Mouse (Mus musculus): ENCODE results near the gene Actr1a. TPM values are rescaled to one million over a fixed set of nuclear protein-coding genes. Genes with fewer than 3 reads are reported as not detected.

The Actr1a gene
- polyA plus RNA-seq, 1 experiment from 2014 or later, result 48.6 TPM

DNA sequence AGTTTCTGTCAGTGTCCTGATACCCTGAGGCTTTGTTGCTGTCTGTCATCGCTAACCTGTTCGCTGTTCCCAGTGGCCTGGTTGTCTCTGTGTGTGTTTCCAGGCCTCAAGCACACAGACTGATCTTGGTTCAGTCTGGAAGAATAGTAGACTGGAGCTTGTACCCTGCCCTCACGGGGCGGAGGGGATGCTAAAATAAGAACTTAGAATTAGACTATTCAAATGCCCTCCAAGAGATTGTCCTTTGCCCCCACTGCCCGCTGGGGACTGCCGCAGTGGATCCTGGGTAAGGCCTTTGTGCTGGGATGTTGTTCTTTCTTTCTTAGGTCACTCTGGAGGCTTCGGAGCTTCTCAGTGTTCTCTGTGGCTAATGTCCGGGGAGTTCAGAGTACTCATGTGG is 29.7 kb upstream of the Actr1a start:
- H3K9me3 ChIP-seq (replicated peaks; ENCODE audit: control insufficient read depth, low read length), result no peaks in the 10 kb centered on the region
- no peak overlapping the region for H3K4me3 ChIP-seq (ENCODE audit: low read depth, low read length)
- H3K27ac ChIP-seq (ENCODE audit: low read length), result no peak overlapping the region
- WGBS (ENCODE audit: insufficient replicate concordance), result 75% methylated on average over 8 of the region's 8 CpGs
- no peaks in the 10 kb centered on the region for H3K36me3 ChIP-seq (ENCODE audit: control insufficient read depth, insufficient read depth)
- H3K9ac ChIP-seq (ENCODE audit: low read depth, low read length), result no peak overlapping the region
- no peaks in the 10 kb centered on the region for H3K4me1 ChIP-seq (ENCODE audit: control insufficient read depth, low read depth, low read length)
- no peak overlapping the region for H3K4me2 ChIP-seq (ENCODE audit: low read depth, low read length)
- H3K27me3 ChIP-seq (ENCODE audit: control insufficient read depth, insufficient read depth, low read depth, low read length), result no peaks in the 10 kb centered on the region
- no peak for ATAC-seq (ENCODE audit: low read depth)

- Histone ChIP-seq H3K4me2 (ENCODE audit: low read depth, low read length) (no peak overlapping the region), H3K27ac (ENCODE audit: low read length) (no peak overlapping the region), H3K4me1 (ENCODE audit: control insufficient read depth, low read depth, low read length) (no peaks in the 10 kb centered on the region), H3K36me3 (ENCODE audit: control insufficient read depth, insufficient read depth) (no peaks in the 10 kb centered on the region), H3K9me3 (replicated peaks; ENCODE audit: control insufficient read depth, low read length) (no peaks in the 10 kb centered on the region), H3K9ac (ENCODE audit: low read depth, low read length) (no peak overlapping the region), H3K4me3 (ENCODE audit: low read depth, low read length) (no peak overlapping the region), H3K27me3 (ENCODE audit: control insufficient read depth, insufficient read depth, low read depth, low read length) (no peaks in the 10 kb centered on the region)
- 63% methylated on average over 11 of the region's 11 CpGs for WGBS (ENCODE audit: insufficient replicate concordance)
- ATAC-seq (ENCODE audit: low read depth), result no peak
These were observed 27.1 kb upstream of the Actr1a start for GRCm38 (mm10) chr19:46422384-46423338.

DNA sequence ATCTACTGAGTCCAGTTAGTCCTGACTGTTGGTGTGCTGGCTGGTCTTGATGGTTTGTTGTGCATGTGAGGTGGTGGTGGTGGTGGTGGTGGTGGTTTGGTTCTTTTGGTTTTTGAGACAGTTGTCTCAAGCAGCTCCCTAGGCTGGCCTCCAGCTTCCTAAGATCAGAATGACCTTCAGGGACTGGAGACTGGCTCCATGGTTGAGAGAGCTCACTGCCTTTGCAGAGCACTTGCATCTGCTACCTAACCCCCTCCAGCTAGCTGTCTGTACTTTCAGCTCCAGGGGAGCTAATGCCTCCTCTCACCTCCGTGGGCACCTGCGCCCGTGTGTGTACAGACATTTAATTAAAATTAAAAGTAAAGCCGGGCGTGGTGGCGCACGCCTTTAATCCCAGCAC is 24.9 kb upstream of the Actr1a start:
- no peak for ATAC-seq (ENCODE audit: low read depth)
- Histone ChIP-seq H3K9me3 (replicated peaks; ENCODE audit: control insufficient read depth, low read length) (no peaks in the 10 kb centered on the region), H3K4me3 (ENCODE audit: low read depth, low read length) (no peak overlapping the region), H3K27me3 (ENCODE audit: control insufficient read depth, insufficient read depth, low read depth, low read length) (no peaks in the 10 kb centered on the region), H3K4me2 (ENCODE audit: low read depth, low read length) (no peak overlapping the region), H3K4me1 (ENCODE audit: control insufficient read depth, low read depth, low read length) (no peaks in the 10 kb centered on the region; the same call in 1 of the 2 replicates), H3K27ac (ENCODE audit: low read length) (no peak overlapping the region), H3K36me3 (ENCODE audit: control insufficient read depth, insufficient read depth) (no peaks in the 10 kb centered on the region), H3K9ac (ENCODE audit: low read depth, low read length) (no peak overlapping the region)
- WGBS (ENCODE audit: insufficient replicate concordance), result 68% methylated on average over 7 of the region's 7 CpGs

- no peak for ATAC-seq (ENCODE audit: low read depth)
- Histone ChIP-seq H3K36me3 (ENCODE audit: control insufficient read depth, insufficient read depth) (no peaks in the 10 kb centered on the region), H3K27me3 (ENCODE audit: control insufficient read depth, insufficient read depth, low read depth, low read length) (no peaks in the 10 kb centered on the region), H3K27ac (ENCODE audit: low read length) (no peak overlapping the region), H3K9me3 (replicated peaks; ENCODE audit: control insufficient read depth, low read length) (no peaks in the 10 kb centered on the region), H3K9ac (ENCODE audit: low read depth, low read length) (no peak overlapping the region), H3K4me1 (ENCODE audit: control insufficient read depth, low read depth, low read length) (no peaks in the 10 kb centered on the region; the same call in 1 of the 2 replicates), H3K4me2 (ENCODE audit: low read depth, low read length) (no peak overlapping the region), H3K4me3 (ENCODE audit: low read depth, low read length) (no peak overlapping the region)
- 67% methylated on average over 4 of the region's 4 CpGs for WGBS (ENCODE audit: insufficient replicate concordance)
These were observed 22.5 kb upstream of the Actr1a start for GRCm38 (mm10) chr19:46418051-46418450.

- H3K9ac ChIP-seq (ENCODE audit: low read depth, low read length), result no peak overlapping the region
- H3K27ac ChIP-seq (ENCODE audit: low read length), result no peak overlapping the region
- no peaks in the 10 kb centered on the region for H3K9me3 ChIP-seq (replicated peaks; ENCODE audit: control insufficient read depth, low read length)
- ATAC-seq (ENCODE audit: low read depth), result no peak
- WGBS (ENCODE audit: insufficient replicate concordance), result 72% methylated on average over 9 of the region's 9 CpGs
- H3K27me3 ChIP-seq (ENCODE audit: control insufficient read depth, insufficient read depth, low read depth, low read length), result no peaks in the 10 kb centered on the region
- no peak overlapping the region for H3K4me3 ChIP-seq (ENCODE audit: low read depth, low read length)
- H3K4me2 ChIP-seq (ENCODE audit: low read depth, low read length), result no peak overlapping the region
- no peaks in the 10 kb centered on the region; the same call in 1 of the 2 replicates for H3K4me1 ChIP-seq (ENCODE audit: control insufficient read depth, low read depth, low read length)
- no peaks in the 10 kb centered on the region for H3K36me3 ChIP-seq (ENCODE audit: control insufficient read depth, insufficient read depth)
These were observed 20.7 kb upstream of the Actr1a start for GRCm38 (mm10) chr19:46416276-46416675.

GRCm38 (mm10) chr19:46414486-46414885 is 18.9 kb upstream of the Actr1a start:
- Histone ChIP-seq H3K9ac (ENCODE audit: low read depth, low read length) (no peak overlapping the region), H3K27me3 (ENCODE audit: control insufficient read depth, insufficient read depth, low read depth, low read length) (no peaks in the 10 kb centered on the region), H3K9me3 (replicated peaks; ENCODE audit: control insufficient read depth, low read length) (no peaks in the 10 kb centered on the region), H3K4me1 (ENCODE audit: control insufficient read depth, low read depth, low read length) (no peaks in the 10 kb centered on the region; the same call in 1 of the 2 replicates), H3K27ac (ENCODE audit: low read length) (no peak overlapping the region), H3K4me2 (ENCODE audit: low read depth, low read length) (no peak overlapping the region), H3K36me3 (ENCODE audit: control insufficient read depth, insufficient read depth) (no peaks in the 10 kb centered on the region), H3K4me3 (ENCODE audit: low read depth, low read length) (no peak overlapping the region)
- 80% methylated on average over 8 of the region's 8 CpGs for WGBS (ENCODE audit: insufficient replicate concordance)
- no peak for ATAC-seq (ENCODE audit: low read depth)

DNA sequence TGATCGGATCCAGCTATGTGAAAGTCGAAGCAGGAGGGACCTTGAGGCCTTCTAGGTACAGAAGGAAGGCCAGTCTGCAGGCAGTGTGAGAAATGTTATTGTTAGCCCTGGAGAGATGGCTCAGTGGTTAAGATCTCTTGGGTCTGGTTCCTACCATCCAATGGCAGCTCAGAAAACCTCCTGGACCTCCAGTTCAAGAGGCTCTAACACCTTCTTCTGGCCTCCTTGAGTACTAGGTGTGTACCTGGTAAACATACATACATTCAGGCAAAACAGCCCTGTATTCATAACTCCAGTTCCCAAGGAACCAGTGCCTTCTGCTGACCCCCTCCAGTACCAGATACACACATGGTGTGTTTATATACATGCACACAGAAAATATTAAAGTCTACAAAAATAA is 18.4 kb upstream of the Actr1a start:
- H3K4me1 ChIP-seq (ENCODE audit: control insufficient read depth, low read depth, low read length), result peaks cover 2% of the 10 kb centered on the region; the same call in 1 of the 2 replicates
- no peaks in the 10 kb centered on the region for H3K9me3 ChIP-seq (replicated peaks; ENCODE audit: control insufficient read depth, low read length)
- 77% methylated on average over 2 of the region's 2 CpGs for WGBS (ENCODE audit: insufficient replicate concordance)

DNA sequence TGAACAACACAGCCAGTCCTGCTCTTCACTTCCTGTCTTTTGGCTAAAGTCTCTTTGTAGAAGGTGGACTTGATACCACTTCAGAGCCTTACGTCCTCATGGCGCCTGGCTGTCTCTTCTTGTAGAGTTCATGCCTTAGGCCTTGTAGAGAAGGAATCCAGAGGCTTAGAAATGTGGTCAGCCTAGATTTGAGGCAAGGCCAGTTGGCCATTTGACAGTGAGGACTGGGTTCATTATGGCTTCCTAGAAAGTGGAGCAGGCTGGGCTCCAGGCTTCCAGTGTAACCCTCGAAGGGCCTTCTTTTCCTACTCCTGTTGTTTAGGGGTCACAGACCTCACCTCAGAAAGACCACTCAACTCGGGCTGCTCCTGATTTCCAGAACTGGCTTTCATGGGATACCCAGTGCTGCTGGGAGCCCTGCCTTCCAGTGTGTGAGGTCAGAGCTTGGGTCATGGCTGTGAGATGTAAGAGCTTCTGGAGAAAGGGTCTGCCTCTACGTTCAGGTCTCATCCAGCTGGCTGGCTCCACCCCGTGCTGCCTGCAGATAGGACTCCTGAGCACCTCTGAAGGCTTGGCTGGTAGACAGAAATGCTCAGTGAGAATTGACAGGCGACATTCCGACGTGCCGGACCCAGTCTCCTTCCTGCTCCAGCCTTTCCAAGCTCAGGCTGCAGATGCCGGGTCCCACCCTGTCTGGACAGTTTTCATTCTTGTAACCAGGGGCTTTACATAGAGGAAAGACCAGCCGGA is 16.7 kb upstream of the Actr1a start:
- Histone ChIP-seq H3K27me3 (ENCODE audit: control insufficient read depth, insufficient read depth, low read depth, low read length) (no peaks in the 10 kb centered on the region), H3K9ac (ENCODE audit: low read depth, low read length) (no peak overlapping the region), H3K4me2 (ENCODE audit: low read depth, low read length) (no peak overlapping the region), H3K4me1 (ENCODE audit: control insufficient read depth, low read depth, low read length) (peaks cover 5% of the 10 kb centered on the region), H3K4me3 (ENCODE audit: low read depth, low read length) (no peak overlapping the region), H3K9me3 (replicated peaks; ENCODE audit: control insufficient read depth, low read length) (no peaks in the 10 kb centered on the region), H3K36me3 (ENCODE audit: control insufficient read depth, insufficient read depth) (no peaks in the 10 kb centered on the region), H3K27ac (ENCODE audit: low read length) (no peak overlapping the region)
- ATAC-seq (ENCODE audit: low read depth), result no peak
- 67% methylated on average over 12 of the region's 12 CpGs for WGBS (ENCODE audit: insufficient replicate concordance)

More for the DNA sequence above, 18.4 kb upstream of the Actr1a start:
- ATAC-seq (ENCODE audit: low read depth), result no peak
- no peak overlapping the region for H3K4me2 ChIP-seq (ENCODE audit: low read depth, low read length)
- no peaks in the 10 kb centered on the region for H3K27me3 ChIP-seq (ENCODE audit: control insufficient read depth, insufficient read depth, low read depth, low read length)
- no peak overlapping the region for H3K4me3 ChIP-seq (ENCODE audit: low read depth, low read length)
- H3K36me3 ChIP-seq (ENCODE audit: control insufficient read depth, insufficient read depth), result no peaks in the 10 kb centered on the region
- no peak overlapping the region for H3K27ac ChIP-seq (ENCODE audit: low read length)
- no peak overlapping the region for H3K9ac ChIP-seq (ENCODE audit: low read depth, low read length)

GRCm38 (mm10) chr19:46409506-46409905 is 14.0 kb upstream of the Actr1a start:
- 45% methylated on average over 3 of the region's 3 CpGs for WGBS (ENCODE audit: insufficient replicate concordance)

More at GRCm38 (mm10) chr19:46409506-46409905, 14.0 kb upstream of the Actr1a start:
- no peak for ATAC-seq (ENCODE audit: low read depth)
- H3K4me2 ChIP-seq (ENCODE audit: low read depth, low read length), result no peak overlapping the region
- H3K36me3 ChIP-seq (ENCODE audit: control insufficient read depth, insufficient read depth), result no peaks in the 10 kb centered on the region
- H3K4me3 ChIP-seq (ENCODE audit: low read depth, low read length), result no peak overlapping the region
- no peaks in the 10 kb centered on the region for H3K27me3 ChIP-seq (ENCODE audit: control insufficient read depth, insufficient read depth, low read depth, low read length)
- H3K9ac ChIP-seq (ENCODE audit: low read depth, low read length), result no peak overlapping the region
- no peaks in the 10 kb centered on the region for H3K9me3 ChIP-seq (replicated peaks; ENCODE audit: control insufficient read depth, low read length)
- no peak overlapping the region for H3K27ac ChIP-seq (ENCODE audit: low read length)
- peaks cover 5% of the 10 kb centered on the region for H3K4me1 ChIP-seq (ENCODE audit: control insufficient read depth, low read depth, low read length)
